Mouse (Mus musculus) embryonic facial prominence, embryonic 10.5 days (tissue): ENCODE data around the gene Hadha. TPM values are rescaled to one million over a fixed set of nuclear protein-coding genes. Genes with fewer than 3 reads are reported as not detected.
A peak's percentile ranks its signal among the peaks of the same experiment; 100 is the strongest.

Experiments
- DNase-seq: peaks from one replicate; pipeline ENCODE4 v3.0.0-alpha.2; 2017; ENCODE audit warnings: low spot score
- H3K27ac ChIP-seq: fragments of 300-500 bp; sonication (generic); replicated peaks from 2 replicates; pipeline ENCODE4 v1.5.1; 2016; ENCODE audit warnings: mild to moderate bottlenecking
- H3K27me3 ChIP-seq: fragments of 300-500 bp; sonication (generic); replicated peaks from 2 replicates; pipeline ENCODE4 v1.6.1; 2016; ENCODE audit warnings: low read depth, mild to moderate bottlenecking; ENCODE audit not compliant: poor library complexity, severe bottlenecking
- H3K36me3 ChIP-seq: fragments of 300-500 bp; sonication (generic); replicated peaks from 2 replicates; pipeline ENCODE4 v1.6.1; 2016; ENCODE audit warnings: mild to moderate bottlenecking, moderate library complexity
- H3K4me1 ChIP-seq: fragments of 300-500 bp; sonication (generic); 2 replicates; pipeline ENCODE4 v1.6.1; 2016
- H3K4me3 ChIP-seq: fragments of 300-500 bp; sonication (generic); 2 replicates; pipeline ENCODE4 v1.5.1; 2016; ENCODE audit warnings: mild to moderate bottlenecking, moderate library complexity
- H3K9me3 ChIP-seq: fragments of 300-500 bp; sonication (generic); 2 replicates; pipeline ENCODE4 v1.6.1; 2016; ENCODE audit warnings: mild to moderate bottlenecking
- WGBS: fragments of 180-500 bp; shearing (Covaris S2); methylation state at CpG from one replicate; pipeline ENCODE4 v1.1.7; 2016; 5-methylcytosine and 5-hydroxymethylcytosine counted together
- polyA plus RNA-seq: library from polyadenylated mRNA; unstranded; fragments of >200 nt; fragmentation: Nextera tagmentation; extraction: Ambion mirVana; gene quantifications from 2 replicates; pipeline ENCODE4 v1.2.1, GENCODE M21; 2016

Hadha gene
- polyA plus RNA-seq, 1 experiment from 2014 or later, result 114 TPM

DNA sequence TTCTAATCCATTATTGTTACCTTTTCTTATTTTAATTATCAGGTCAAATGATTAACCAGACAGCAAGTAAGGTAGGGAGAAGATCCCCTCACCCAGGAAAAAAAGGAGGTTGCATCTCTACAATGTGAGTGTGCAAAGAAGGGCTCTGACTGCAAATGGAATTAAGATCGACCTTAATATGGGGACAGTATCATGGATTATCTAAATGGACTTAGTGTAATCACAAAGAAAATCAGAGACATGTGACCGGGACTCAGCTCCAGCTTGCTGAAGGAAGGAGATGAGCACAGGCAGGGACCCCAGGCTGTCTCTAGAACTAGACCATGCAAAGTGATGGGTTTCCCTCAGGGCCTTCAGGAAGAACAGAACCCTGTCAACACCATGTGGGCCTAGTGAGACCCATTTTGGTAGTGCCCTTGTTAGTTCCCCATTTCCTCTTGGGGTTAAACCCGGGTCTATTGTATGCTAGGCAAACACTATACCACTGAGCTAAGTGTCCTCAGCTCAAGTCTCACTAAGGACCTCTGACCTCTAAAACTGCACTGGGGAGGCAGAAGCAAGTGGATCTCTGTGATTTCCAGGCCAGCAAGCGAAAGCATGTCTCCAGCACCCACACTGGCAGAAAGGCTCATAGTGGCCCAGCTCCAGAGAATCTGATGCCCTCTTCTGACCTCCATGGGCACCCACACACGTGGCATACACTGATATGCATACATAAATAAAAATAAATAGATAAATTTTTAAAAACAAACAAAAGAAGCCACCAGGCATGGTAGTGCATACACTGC, 6.6 kb downstream of the Hadha start:
- Histone ChIP-seq H3K4me3 (no peak overlapping the region), H3K27me3 (no peaks in the 10 kb centered on the region), H3K9me3 (no peaks in the 10 kb centered on the region), H3K27ac (no peak overlapping the region), H3K4me1 (peaks cover 5% of the 10 kb centered on the region; the same call in 1 of the 2 replicates), H3K36me3 (peaks cover 43% of the 10 kb centered on the region)
- no peak for DNase-seq
- WGBS, result 90% methylated on average over 5 of the region's 5 CpGs

DNA sequence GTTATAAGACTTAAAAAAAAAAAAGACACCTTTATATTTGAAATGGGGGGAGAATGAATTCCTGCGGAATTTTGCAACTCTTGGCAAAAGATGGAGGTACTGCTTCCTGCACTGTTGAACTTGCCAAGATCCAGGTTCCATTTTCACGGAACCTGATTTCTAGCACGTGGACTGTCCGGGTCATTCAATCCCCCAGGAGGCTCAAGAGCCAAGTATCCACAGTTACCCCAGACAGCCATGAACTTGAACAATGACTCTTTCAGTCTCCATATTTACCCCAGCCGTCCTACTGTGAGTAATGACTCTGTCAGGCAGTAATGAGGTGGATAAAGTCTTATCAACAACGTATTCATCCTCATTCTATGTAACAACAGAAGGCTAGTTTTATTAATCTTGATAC, 8.4 kb downstream of the Hadha start:
- no peaks in the 10 kb centered on the region for H3K27me3 ChIP-seq
- 92% methylated on average over 6 of the region's 6 CpGs for WGBS
- H3K27ac ChIP-seq, result no peak overlapping the region
- H3K36me3 ChIP-seq, result peaks cover 61% of the 10 kb centered on the region
- H3K4me1 ChIP-seq, result no peaks in the 10 kb centered on the region
- H3K9me3 ChIP-seq, result no peaks in the 10 kb centered on the region
- H3K4me3 ChIP-seq, result no peak overlapping the region
- no peak for DNase-seq

DNA sequence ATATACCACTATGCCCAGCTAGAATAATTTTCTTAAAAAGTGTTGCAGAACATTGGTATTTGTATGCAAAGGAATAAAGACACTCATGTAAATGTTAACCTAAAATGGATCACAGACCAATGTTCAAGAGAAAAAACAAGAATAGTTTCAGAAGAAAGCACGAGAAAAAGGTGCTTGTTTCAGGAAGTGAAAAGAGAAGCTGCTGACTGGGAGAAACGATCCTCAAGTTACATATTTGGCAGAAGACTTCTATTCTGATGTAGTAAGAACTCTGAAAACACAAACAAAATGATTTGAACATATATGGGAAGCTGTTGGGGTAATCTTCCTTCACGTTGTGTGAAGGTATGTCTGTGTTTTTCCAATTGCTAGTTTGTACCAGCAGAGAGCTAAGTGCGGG, 16.8 kb downstream of the Hadha start:
- 90% methylated on average over 4 of the region's 4 CpGs for WGBS
- no peak for DNase-seq
- Histone ChIP-seq H3K9me3 (no peaks in the 10 kb centered on the region), H3K4me1 (no peaks in the 10 kb centered on the region), H3K4me3 (no peak overlapping the region), H3K36me3 (peaks cover 94% of the 10 kb centered on the region), H3K27me3 (no peaks in the 10 kb centered on the region), H3K27ac (no peak overlapping the region)

DNA sequence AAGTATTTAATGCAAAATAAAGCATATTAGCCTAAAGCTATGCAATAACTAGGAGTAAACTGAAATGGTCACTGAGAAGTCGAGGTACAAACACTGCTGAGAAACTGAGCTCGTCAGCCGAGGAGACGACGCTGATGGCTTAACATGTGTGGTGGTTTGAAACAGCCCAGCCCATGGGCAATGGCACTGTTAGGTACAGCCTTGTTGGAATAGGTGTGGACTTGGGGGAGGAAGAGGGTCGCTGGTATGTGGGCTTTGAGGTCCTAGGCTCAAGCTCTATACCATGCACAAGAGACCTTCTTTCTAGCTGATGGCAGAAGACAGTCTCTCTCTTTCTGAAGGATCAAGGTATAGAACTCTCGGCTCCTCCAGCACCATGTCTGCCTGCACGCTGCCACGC, 17.7 kb downstream of the Hadha start:
- WGBS, result 92% methylated on average over 9 of the region's 9 CpGs
- Histone ChIP-seq H3K27me3 (no peaks in the 10 kb centered on the region), H3K4me3 (no peak overlapping the region), H3K9me3 (no peaks in the 10 kb centered on the region), H3K4me1 (no peaks in the 10 kb centered on the region), H3K27ac (no peak overlapping the region), H3K36me3 (peaks cover 94% of the 10 kb centered on the region)
- no peak for DNase-seq

DNA sequence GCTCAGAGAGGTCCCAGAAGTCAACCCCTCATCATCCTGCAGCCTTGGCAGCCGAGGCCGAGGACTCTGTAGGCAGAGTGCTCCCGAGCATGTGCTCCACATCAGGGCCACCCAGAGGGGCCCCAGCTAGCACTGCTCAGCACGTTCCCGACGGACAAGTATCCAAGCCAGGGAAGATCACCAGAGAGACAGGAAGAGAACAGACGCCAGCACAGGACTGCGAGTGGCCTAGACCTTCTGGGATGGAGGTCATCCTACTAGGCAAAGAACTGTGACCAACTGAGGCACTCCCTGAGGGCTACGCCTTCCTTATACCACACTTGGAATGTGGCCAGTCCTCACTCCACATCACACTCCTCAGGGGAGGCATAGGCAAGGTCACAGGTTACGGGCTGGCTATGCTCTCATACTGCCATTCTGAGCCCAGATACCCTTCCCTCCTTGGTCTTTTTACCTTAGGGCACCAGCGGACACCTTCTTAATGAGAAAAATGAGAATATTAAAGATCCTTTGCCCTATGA, 19.2 kb downstream of the Hadha start:
- Histone ChIP-seq H3K4me1 (no peaks in the 10 kb centered on the region), H3K4me3 (no peak overlapping the region), H3K36me3 (peaks cover 90% of the 10 kb centered on the region), H3K27ac (no peak overlapping the region), H3K27me3 (no peaks in the 10 kb centered on the region), H3K9me3 (no peaks in the 10 kb centered on the region)
- no peak for DNase-seq
- 94% methylated on average over 11 of the region's 11 CpGs for WGBS

DNA sequence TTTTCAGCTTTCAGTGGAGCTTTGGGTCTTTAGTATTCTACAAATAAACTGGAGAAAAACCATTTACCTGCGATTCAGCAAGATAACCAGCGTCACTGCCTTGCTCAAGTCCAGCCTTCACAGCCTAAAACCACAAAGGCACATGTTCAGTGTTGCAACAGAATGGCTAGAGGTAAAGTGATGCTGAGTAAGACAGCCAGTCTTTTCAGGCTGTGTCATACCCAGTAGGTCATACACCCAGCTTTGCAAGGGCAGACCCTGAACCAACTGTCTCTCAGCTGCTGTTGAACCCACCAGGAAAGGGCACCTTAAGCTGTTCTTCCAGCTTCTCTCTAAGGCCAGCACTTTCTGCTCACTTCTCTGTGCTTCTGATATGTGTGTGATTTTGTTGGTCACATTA, 22.8 kb downstream of the Hadha start:
- H3K9me3 ChIP-seq, result no peaks in the 10 kb centered on the region
- DNase-seq, result no peak
- no peaks in the 10 kb centered on the region for H3K27me3 ChIP-seq
- H3K4me1 ChIP-seq, result no peaks in the 10 kb centered on the region
- peaks cover 89% of the 10 kb centered on the region for H3K36me3 ChIP-seq
- no peak overlapping the region for H3K4me3 ChIP-seq
- H3K27ac ChIP-seq, result no peak overlapping the region
- WGBS, result 95% methylated on average over 2 of the region's 2 CpGs

DNA sequence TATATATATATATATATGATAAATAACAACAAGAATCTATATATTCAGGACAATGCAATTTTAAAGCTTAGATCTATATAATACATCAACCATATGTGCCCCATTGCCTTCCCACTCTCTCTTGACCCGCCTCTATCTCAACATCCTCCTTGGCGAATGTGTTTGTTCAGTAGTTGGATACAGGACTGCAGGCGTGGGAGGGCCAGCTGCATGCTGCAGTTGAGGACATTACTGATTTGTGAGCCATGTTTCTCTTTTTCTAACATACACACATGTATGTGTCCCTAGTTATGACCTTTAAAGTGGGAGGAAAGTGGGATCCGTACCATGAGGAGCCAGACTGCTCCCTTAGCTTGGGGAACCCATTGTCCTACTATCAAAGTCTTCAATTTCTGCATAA, 23.7 kb downstream of the Hadha start:
- 94% methylated on average over 4 of the region's 4 CpGs for WGBS
- H3K9me3 ChIP-seq, result no peaks in the 10 kb centered on the region
- no peak for DNase-seq

DNA sequence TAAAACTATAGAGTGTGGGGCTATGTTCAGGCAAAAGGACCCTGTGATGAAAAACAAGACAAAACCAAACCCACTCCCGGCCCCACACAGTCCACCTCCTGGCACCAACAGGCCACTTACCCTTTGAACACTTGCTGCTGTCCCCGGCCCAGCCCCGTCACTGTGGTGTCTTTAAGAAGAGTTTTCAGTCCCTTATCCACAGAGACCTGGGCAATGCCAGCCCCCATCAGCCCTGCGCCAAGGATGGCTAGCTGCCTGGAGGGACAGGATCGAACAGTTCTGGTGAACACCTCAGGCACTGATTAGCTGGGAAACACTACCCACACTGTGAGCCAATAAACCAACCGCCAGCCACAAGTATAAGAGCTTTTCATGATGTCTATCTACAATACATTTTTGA, 26.3 kb downstream of the Hadha start:
- H3K27ac ChIP-seq, result no peak overlapping the region
- WGBS, result 95% methylated on average over 6 of the region's 6 CpGs
- peaks cover 94% of the 10 kb centered on the region for H3K36me3 ChIP-seq

More for the DNA sequence above, 23.7 kb downstream of the Hadha start:
- Histone ChIP-seq H3K36me3 (peaks cover 94% of the 10 kb centered on the region), H3K4me1 (no peaks in the 10 kb centered on the region), H3K4me3 (no peak overlapping the region), H3K27me3 (no peaks in the 10 kb centered on the region), H3K27ac (no peak overlapping the region)

DNA sequence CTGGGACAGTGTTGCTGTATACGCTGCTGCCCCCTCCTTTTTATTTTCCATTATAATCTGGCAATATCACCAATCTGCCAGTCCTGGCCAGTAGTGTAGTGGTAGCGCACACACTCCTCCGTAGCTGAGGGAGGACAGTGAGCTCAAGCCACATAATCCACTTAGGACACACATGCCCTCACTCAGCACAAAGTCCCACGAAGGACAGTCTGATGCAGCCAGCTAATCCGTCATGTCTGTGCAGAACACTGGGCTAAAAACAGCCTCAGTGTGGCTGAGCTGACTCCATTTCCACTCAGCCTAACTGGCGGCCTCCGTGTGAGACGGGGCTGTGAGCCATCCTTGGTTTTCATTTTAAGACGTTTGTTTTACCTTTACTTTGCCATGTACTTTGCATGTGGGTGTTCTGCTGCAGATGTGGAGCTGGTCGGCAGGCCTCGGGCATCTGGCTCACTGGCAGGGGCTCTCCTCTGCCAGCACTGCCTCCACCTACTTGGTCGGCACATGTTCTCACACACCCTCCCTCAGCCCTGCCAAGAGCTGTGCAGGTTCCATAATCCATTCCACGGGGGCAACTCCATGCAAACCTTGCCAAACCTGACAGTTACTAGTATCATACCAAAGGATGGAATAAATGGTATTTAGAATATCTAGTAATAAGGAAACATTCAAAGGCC, 26.9 kb downstream of the Hadha start:
- Histone ChIP-seq H3K9me3 (no peaks in the 10 kb centered on the region), H3K4me1 (no peaks in the 10 kb centered on the region), H3K4me3 (no peak overlapping the region), H3K27ac (no peak overlapping the region), H3K27me3 (no peaks in the 10 kb centered on the region), H3K36me3 (peaks cover 94% of the 10 kb centered on the region)
- WGBS, result 90% methylated on average over 13 of the region's 13 CpGs
- no peak for DNase-seq

More for the DNA sequence above, 26.3 kb downstream of the Hadha start:
- no peaks in the 10 kb centered on the region for H3K27me3 ChIP-seq
- no peaks in the 10 kb centered on the region for H3K4me1 ChIP-seq
- H3K4me3 ChIP-seq, result no peak overlapping the region
- DNase-seq, result no peak
- H3K9me3 ChIP-seq, result no peaks in the 10 kb centered on the region

DNA sequence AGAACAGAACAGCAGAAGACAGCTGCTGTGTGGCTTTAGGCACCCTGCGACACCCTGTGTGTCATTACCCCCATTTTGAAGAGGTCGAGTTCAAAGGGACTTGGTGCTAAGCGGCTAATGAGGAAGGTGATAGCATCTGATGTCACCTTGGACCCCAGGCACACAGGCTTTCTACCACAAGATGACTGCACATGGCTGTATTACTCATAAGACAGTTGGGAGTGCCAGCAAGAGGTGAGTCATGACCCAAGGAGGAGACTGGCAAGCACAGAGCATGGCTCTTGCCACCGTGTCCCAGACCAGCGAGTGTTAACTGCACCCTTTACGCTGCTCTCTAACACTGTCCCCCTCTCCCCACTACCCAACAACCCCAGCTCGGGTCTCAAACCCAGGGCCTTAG, 28.2 kb downstream of the Hadha start:
- Histone ChIP-seq H3K9me3 (no peaks in the 10 kb centered on the region), H3K27ac (no peak overlapping the region), H3K36me3 (peaks cover 94% of the 10 kb centered on the region), H3K27me3 (no peaks in the 10 kb centered on the region), H3K4me3 (no peak overlapping the region), H3K4me1 (no peaks in the 10 kb centered on the region)
- 88% methylated on average over 7 of the region's 7 CpGs for WGBS
- DNase-seq, result no peak

DNA sequence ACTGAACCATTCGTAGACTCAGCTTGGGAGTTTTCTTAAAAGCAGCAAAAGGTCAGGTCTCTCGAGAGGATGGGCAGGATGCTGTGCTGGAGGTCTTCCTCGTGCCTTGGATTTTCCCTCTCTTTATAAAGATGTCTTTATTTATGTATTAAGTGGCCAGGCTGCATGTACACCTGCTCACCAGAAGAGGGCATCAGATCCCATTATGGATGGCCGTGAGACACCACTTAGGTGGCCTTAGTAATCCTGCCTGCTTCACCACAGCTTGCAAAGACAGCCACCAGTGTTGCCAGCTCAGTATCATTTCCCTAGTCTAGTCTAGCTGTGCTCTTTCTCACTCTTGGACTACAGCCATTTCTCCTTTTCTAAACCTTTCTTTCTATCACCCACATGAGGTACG, 29.4 kb downstream of the Hadha start:
- no peak overlapping the region for H3K27ac ChIP-seq
- H3K4me1 ChIP-seq, result no peaks in the 10 kb centered on the region
- 42% methylated on average over 5 of the region's 5 CpGs for WGBS
- peaks cover 100% of the 10 kb centered on the region for H3K36me3 ChIP-seq
- H3K27me3 ChIP-seq, result no peaks in the 10 kb centered on the region
- DNase-seq, result peak; percentile 43
- H3K4me3 ChIP-seq, result no peak overlapping the region
- H3K9me3 ChIP-seq, result no peaks in the 10 kb centered on the region

DNA sequence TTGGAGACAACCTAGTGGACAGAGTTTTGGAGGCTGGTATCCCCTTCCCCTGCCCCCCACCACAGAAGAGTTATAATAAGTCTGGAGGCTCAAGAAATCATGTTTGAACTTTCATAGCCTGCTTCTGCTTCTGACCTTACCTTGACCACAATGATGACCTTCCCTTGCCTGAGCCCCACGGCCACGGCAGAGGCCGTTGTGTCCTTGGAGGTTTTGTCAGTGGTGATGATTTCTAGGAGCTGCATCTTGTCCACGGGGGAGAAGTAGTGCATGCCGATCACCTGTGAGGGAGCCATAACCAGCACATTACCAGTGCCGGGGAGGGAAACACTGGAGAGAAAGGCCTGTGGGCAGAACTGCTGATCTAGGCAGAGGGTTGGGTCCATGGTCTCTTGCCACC, 32.5 kb downstream of the Hadha start:
- H3K4me3 ChIP-seq, result no peak overlapping the region
- no peaks in the 10 kb centered on the region for H3K27me3 ChIP-seq
- H3K27ac ChIP-seq, result no peak overlapping the region
- no peaks in the 10 kb centered on the region for H3K4me1 ChIP-seq
- H3K36me3 ChIP-seq, result peaks cover 100% of the 10 kb centered on the region
- DNase-seq, result no peak
- 95% methylated on average over 6 of the region's 6 CpGs for WGBS
- H3K9me3 ChIP-seq, result no peaks in the 10 kb centered on the region

DNA sequence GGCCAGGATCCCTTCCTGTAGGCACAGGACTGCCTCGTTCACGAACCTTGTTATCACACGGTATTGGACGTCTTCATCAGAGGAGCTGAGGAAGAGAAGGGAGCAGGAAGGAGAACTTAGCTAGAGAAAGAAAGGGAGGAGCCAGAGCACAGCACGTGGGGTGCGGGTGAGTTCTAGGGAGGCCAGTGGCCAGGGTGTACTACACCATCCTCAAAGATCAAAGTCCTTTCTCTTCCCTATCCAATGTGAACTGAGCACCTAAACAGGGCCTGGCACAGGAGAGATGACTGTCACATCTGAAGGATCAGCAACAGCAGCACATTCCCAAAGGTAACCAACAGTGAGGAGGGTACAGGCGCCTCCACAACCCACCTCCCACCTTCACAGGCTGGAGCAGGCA, 34.9 kb downstream of the Hadha start:
- H3K27me3 ChIP-seq, result peaks cover 19% of the 10 kb centered on the region
- peaks cover 94% of the 10 kb centered on the region for H3K36me3 ChIP-seq
- no peaks in the 10 kb centered on the region; the same call in 1 of the 2 replicates for H3K4me1 ChIP-seq
- H3K4me3 ChIP-seq, result no peak overlapping the region
- WGBS, result 91% methylated on average over 7 of the region's 7 CpGs
- no peak overlapping the region for H3K27ac ChIP-seq
- no peaks in the 10 kb centered on the region for H3K9me3 ChIP-seq
- DNase-seq, result no peak
